Mouse (Mus musculus): Measurements from ENCODE around the gene Serpina3c.
A peak's percentile ranks its signal among the peaks of the same experiment; 100 is the strongest.
"Not testable (repeated sequence)": the region's sequence is repeated elsewhere in the genome, so short reads cannot be mapped to it uniquely, and the experiment has no call there.

The Serpina3c gene

DNA sequence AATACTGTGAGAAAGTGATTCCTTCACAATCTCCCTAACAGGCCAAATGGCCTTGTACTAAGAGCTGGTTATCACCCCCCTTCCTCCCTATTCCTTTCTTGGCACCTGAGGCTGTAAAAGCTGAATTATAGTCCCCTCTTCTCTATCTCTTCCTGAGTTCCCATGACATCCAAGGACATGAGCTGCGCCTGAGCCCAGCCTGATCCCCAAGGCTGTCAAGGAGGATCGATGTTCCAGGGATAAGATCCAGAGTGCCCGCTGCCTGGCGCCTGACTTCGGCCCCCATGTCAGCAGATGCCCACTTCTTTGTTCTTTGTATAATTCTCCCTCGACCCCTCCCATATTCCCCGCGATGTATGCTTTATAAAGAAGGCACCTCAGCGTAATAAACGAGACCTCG is 41.3 kb downstream of the Serpina3c start, which contains the start of gene Serpina3a:
Gene Serpina3a (plus strand): TSS at position 392 of the 400 bp plus-strand sequence.
- DNase-seq: not testable (repeated sequence)

- peak; percentile 51 for DNase-seq
Observed at GRCm38 (mm10) chr12:104108507-104108906, 45.2 kb downstream of the Serpina3c start.

GRCm38 (mm10) chr12:104106919-104107318 is 46.8 kb downstream of the Serpina3c start:
- DNase-seq: no peak

GRCm38 (mm10) chr12:104105847-104106246 is 47.8 kb downstream of the Serpina3c start:
- DNase-seq: no peak

- DNase-seq: no peak
Observed at GRCm38 (mm10) chr12:104100768-104101167, 52.9 kb downstream of the Serpina3c start, which contains the start of gene Serpina5. Gene Serpina5 (plus strand): TSS chr12:104101113.

All from kidney, postnatal 14 days (tissue).